Mouse (Mus musculus) spleen, adult 2 months (tissue): ENCODE measurements around the gene Pdzrn4. TPM values are rescaled to one million over a fixed set of nuclear protein-coding genes. Genes with fewer than 3 reads are reported as not detected.

Experiments
- DNase-seq, 2 experiments: peaks; one replicate each; pipeline versions ENCODE4 v3.0.0 to v3.0.0-alpha.2; 2012 to 2021; ENCODE audit warnings: low spot score in 2 of 2, low read depth in 1 of 2
- H3K27ac ChIP-seq: fragments of 200-500 bp; 2 replicates; pipeline ENCODE4 v1.5.1; 2012; ENCODE audit warnings: low read length, inconsistent platforms; ENCODE audit not compliant: insufficient read depth
- H3K27me3 ChIP-seq: fragments of 200-500 bp; 2 replicates; pipeline ENCODE4 v1.6.1; 2012; ENCODE audit warnings: mild to moderate bottlenecking, moderate library complexity, low read length, inconsistent platforms; ENCODE audit not compliant: control insufficient read depth, insufficient read depth
- H3K36me3 ChIP-seq: fragments of 200-500 bp; 2 replicates; pipeline ENCODE4 v1.6.1; 2012; ENCODE audit warnings: mild to moderate bottlenecking, low read length, inconsistent platforms; ENCODE audit not compliant: control insufficient read depth, insufficient read depth
- H3K4me1 ChIP-seq: fragments of 200-500 bp; 2 replicates; pipeline ENCODE4 v1.6.1; 2011; ENCODE audit warnings: inconsistent platforms; ENCODE audit not compliant: control insufficient read depth, insufficient read depth, insufficient read length
- H3K4me3 ChIP-seq: fragments of 200-500 bp; 2 replicates; pipeline ENCODE4 v1.5.1; 2011; ENCODE audit warnings: mild to moderate bottlenecking, inconsistent platforms; ENCODE audit not compliant: insufficient read depth, insufficient read length; ENCODE audit errors: extremely low read depth
- CTCF ChIP-seq: fragments of 200-500 bp; IDR thresholded peaks from 2 replicates; pipeline ENCODE4 v1.5.1; 2011; ENCODE audit warnings: mild to moderate bottlenecking, inconsistent platforms; ENCODE audit not compliant: insufficient read depth, insufficient read length, insufficient replicate concordance; ENCODE audit errors: extremely low read depth
- POLR2A ChIP-seq: fragments of 200-500 bp; IDR thresholded peaks from 2 replicates; pipeline ENCODE4 v1.6.1; 2011; ENCODE audit warnings: low read depth, low read length, inconsistent platforms
- WGBS: fragments of 180-500 bp; shearing (Covaris S2); methylation state at CpG from one replicate; pipeline ENCODE4 v1.1.7; 2018; 5-methylcytosine and 5-hydroxymethylcytosine counted together
- polyA plus RNA-seq: library from polyadenylated mRNA; depleted of rRNA; stranded (reverse); fragments of >200 nt; gene quantifications from 2 replicates; pipeline ENCODE4 v1.2.3, GENCODE M21; 2012

Pdzrn4 gene
- polyA plus RNA-seq, 1 experiment, result 0.02 TPM

GRCm38 (mm10) chr15:92555716-92556115 lies 159.0 kb downstream of the Pdzrn4 start:
- no peaks in the 10 kb centered on the region for H3K36me3 ChIP-seq
- no peaks in the 10 kb centered on the region for H3K4me1 ChIP-seq
- no peak overlapping the region for H3K4me3 ChIP-seq
- 77% methylated on average over 3 of the region's 3 CpGs for WGBS
- no peak for TF ChIP-seq CTCF
- no peak for TF ChIP-seq POLR2A
- no peak for DNase-seq
- no peaks in the 10 kb centered on the region for H3K27me3 ChIP-seq
- no peak overlapping the region for H3K27ac ChIP-seq

- DNase-seq, result no peak
- Histone ChIP-seq H3K27me3 (no peaks in the 10 kb centered on the region), H3K27ac (no peak overlapping the region), H3K36me3 (no peaks in the 10 kb centered on the region), H3K4me1 (no peaks in the 10 kb centered on the region), H3K4me3 (no peak overlapping the region)
- 84% methylated on average over 5 of the region's 5 CpGs for WGBS
- TF ChIP-seq CTCF (no peak), POLR2A (no peak)
Measured at GRCm38 (mm10) chr15:92558592-92558991, 161.9 kb downstream of the Pdzrn4 start.

GRCm38 (mm10) chr15:92562149-92562548 lies 165.5 kb downstream of the Pdzrn4 start:
- WGBS, result 84% methylated on average over 6 of the region's 6 CpGs
- H3K4me1 ChIP-seq, result no peaks in the 10 kb centered on the region
- H3K27me3 ChIP-seq, result no peaks in the 10 kb centered on the region
- no peak for DNase-seq
- H3K4me3 ChIP-seq, result no peak overlapping the region
- no peak for TF ChIP-seq CTCF
- H3K27ac ChIP-seq, result no peak overlapping the region
- H3K36me3 ChIP-seq, result no peaks in the 10 kb centered on the region

GRCm38 (mm10) chr15:92563576-92563975 lies 166.9 kb downstream of the Pdzrn4 start:
- TF ChIP-seq CTCF (no peak), POLR2A (no peak)
- no peak overlapping the region for H3K27ac ChIP-seq
- 66% methylated on average over 2 of the region's 2 CpGs for WGBS
- H3K4me1 ChIP-seq, result no peaks in the 10 kb centered on the region
- no peaks in the 10 kb centered on the region for H3K27me3 ChIP-seq
- no peak for DNase-seq
- no peak overlapping the region for H3K4me3 ChIP-seq
- H3K36me3 ChIP-seq, result no peaks in the 10 kb centered on the region

- DNase-seq, result no peak
- no peaks in the 10 kb centered on the region for H3K4me1 ChIP-seq
- no peaks in the 10 kb centered on the region for H3K36me3 ChIP-seq
- WGBS, result 81% methylated on average over 3 of the region's 3 CpGs
- no peak overlapping the region for H3K4me3 ChIP-seq
- TF ChIP-seq POLR2A (no peak), CTCF (no peak)
- H3K27ac ChIP-seq, result no peak overlapping the region
- no peaks in the 10 kb centered on the region for H3K27me3 ChIP-seq
Measured at GRCm38 (mm10) chr15:92570526-92571243, 174.0 kb downstream of the Pdzrn4 start.

- DNase-seq, result no peak
- no peak overlapping the region for H3K27ac ChIP-seq
- no peak for TF ChIP-seq POLR2A
- TF ChIP-seq CTCF, result no peak
- no peaks in the 10 kb centered on the region for H3K4me1 ChIP-seq
- H3K4me3 ChIP-seq, result no peak overlapping the region
- 65% methylated on average over 5 of the region's 5 CpGs for WGBS
- no peaks in the 10 kb centered on the region for H3K36me3 ChIP-seq
- no peaks in the 10 kb centered on the region for H3K27me3 ChIP-seq
Measured at GRCm38 (mm10) chr15:92571244-92571539, 174.5 kb downstream of the Pdzrn4 start.

- no peaks in the 10 kb centered on the region for H3K36me3 ChIP-seq
- H3K27me3 ChIP-seq, result no peaks in the 10 kb centered on the region
- no peak overlapping the region for H3K4me3 ChIP-seq
- WGBS, result 88% methylated on average over 11 of the region's 11 CpGs
- no peak overlapping the region for H3K27ac ChIP-seq
- no peaks in the 10 kb centered on the region for H3K4me1 ChIP-seq
- no peak for TF ChIP-seq POLR2A
- TF ChIP-seq CTCF, result no peak
- DNase-seq, result no peak
Measured at GRCm38 (mm10) chr15:92577476-92577875, 180.8 kb downstream of the Pdzrn4 start.
